Mouse (Mus musculus) gastrocnemius, postnatal 14 days (tissue): ENCODE results near the gene Trim71. TPM values are rescaled to one million over a fixed set of nuclear protein-coding genes. Genes with fewer than 3 reads are reported as not detected.

Experiments
- DNase-seq: peaks from one replicate; pipeline ENCODE4 v3.0.0; 2021; ENCODE audit warnings: mixed read lengths
- intact Hi-C: fragments of 180-260 bp; cut with DNase I; formaldehyde crosslinking; loops from one replicate; pipeline ENCODE4 v1.15.1; 2025; ENCODE audit warnings: low total_unique reads
- long read RNA-seq, 2 experiments: library from polyadenylated mRNA; stranded (forward); transcript quantifications; one replicate each; pipeline ENCODE4 v2.0.0; 2021
- total RNA-seq, 2 experiments: library from RNA; stranded (reverse); gene quantifications; 2 replicates each; pipeline ENCODE4 v1.2.3; 2021

The Trim71 gene
- total RNA-seq: not detected
- long read RNA-seq, experiment 1: 0 reads
- long read RNA-seq, experiment 2: 0 reads

DNA sequence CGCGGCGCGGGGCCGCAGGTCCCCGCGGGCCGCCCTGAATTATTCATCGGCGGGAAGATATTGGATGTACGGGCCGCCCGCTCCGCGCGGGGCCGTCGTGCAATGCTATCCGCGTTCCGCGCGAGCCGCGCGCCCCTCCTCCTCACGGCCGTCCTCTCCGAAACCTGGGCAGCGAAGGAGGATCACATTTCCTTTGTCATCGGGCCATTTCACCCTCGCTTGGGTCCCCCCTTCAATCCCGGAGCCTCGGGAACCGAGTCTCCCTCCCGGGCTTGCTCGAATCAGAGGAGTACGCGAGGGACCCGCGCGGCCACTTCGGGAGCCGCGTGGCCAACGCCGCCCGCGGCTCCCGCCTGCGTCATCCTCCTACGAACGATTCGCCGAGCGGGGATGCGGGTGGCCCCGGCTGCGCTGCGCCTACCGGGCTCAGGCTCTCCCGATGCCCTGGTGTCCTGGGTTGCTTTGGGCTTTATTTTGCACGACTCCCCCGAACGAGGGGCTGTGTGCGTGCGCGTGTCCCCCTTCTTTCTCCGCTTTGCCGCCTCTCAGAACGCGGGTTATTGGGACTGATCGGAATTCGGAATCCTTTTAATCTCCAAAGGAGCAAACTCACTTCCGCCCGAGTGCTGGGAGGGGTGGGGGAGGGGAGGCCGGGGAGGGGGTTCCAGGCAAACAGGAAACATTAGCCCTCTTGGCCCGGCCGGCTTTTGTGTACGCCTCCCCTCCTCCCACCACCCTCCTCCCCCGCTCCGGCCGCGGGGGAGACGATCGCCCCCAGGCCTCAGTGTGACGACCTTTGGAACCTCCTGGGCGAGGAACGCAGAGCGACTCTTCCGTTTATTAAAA, at the start of gene Trim71:
Gene Trim71 (minus strand): TSS at position 609 of the 846 bp plus-strand sequence.
- intact Hi-C loops: no loop called here
- no peak for DNase-seq

- intact Hi-C loops: no loop called here
- DNase-seq: no peak
Measured at GRCm38 (mm10) chr9:114613026-114613425, 48.9 kb upstream of the Trim71 start.

DNA sequence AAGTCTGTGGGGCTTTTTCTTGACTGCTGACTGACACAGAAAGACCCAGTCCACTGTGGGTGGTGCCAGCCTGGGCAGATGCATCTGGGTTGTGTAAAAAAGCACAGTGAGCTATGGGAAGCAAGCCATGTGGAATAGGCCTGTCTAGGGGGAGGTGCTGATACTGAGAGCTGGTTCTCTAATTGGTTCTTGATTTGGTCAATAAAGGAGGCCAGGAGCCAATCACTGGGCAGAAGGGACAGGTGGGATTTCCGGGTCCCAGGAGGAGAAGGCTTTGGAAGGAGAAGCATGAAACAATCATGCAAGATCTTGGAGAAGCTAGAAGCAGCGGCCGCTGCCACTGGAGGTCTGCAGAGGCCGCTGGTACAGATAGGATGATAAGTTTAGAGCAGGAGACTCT, 48.4 kb upstream of the Trim71 start:
- intact Hi-C loops: no loop called here
- no peak for DNase-seq

DNA sequence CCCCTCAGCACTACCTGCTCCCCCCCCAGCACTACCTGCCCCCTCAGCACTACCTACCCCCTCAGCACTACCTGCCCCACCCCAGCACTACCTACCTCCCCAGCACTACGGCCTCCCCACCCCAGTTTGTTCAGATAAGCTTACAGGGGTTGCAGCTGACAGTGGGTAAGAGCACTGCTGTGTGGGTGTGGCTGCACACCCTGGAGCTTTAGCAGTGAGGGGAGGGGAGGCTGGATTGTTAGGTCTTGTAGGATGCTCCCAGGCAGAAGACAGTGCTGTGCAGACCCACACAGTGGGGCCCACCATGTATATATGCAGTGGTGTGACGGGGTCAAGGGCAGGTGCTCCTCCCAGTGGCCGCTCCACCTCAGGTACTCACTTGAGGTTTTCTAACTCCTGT, 46.1 kb upstream of the Trim71 start:
- DNase-seq: no peak

GRCm38 (mm10) chr9:114603876-114604540, 39.8 kb upstream of the Trim71 start:
- intact Hi-C loops: no loop called here

More for the DNA sequence above, 46.1 kb upstream of the Trim71 start:
- intact Hi-C loops: no loop called here

DNA sequence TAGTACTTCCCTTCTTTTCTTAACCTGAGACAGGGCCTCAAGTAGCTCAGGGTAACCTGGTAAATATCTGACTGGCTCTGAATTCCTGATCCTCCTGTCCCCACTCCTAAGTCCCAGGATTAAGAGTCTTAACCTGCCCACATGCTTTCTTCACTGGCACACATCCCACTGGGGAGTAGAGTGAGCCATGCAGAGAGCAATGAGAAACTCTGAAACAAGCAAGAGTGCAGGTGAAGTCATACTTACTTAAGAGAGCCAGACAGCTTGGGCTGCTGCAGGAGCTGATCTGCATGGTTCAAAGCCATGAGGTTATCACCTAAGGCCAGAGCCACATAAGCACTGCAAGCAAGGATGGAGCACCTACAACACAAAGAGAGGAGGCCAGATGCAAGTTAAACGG, 36.9 kb upstream of the Trim71 start:
- DNase-seq: no peak
- intact Hi-C loops: no loop called here

More at GRCm38 (mm10) chr9:114603876-114604540, 39.8 kb upstream of the Trim71 start:
- DNase-seq: no peak

DNA sequence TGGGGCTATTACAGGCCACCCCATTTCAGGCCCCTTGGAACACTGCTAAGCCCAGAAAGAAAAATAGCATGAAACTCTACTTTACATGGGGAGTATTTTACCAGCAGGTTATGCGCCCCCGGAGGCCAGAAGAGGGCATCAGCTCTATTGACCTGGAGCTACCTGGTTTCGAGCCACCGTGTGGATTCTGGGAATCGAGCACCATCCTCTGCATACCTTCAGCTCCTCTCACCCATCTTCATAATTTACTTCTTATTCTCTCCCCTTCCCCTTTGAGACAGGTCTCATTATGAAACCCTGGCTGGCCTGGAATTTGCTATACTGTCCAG, 20.8 kb upstream of the Trim71 start:
- intact Hi-C loops: loop anchor here (2.0 to 10.0 kb wide), 2 partner anchors 84 to 170 kb away; no protein-coding TSS in a partner anchor
- DNase-seq: no peak

- no peak for DNase-seq
Measured at GRCm38 (mm10) chr9:114584183-114585016, 20.2 kb upstream of the Trim71 start.

DNA sequence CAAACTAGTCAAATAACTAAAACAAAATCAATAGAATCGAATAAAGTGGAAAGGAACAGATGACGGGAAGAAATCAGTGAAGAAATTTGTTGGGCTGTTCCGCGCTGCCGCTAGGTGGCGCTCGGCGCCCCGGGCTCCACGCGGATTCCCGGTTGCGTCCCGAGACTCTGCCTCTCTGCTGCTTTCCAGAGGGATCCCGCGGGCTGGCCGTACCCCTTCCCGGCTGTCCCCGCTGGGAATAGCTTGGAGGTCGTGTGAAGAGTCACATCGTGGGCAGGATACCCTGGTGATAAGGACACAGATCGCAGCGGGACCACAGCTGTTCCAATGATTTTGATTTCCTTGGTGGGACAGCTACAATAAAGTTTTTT, 19.6 kb upstream of the Trim71 start:
- intact Hi-C loops: loop anchor here (2.0 to 10.0 kb wide), 2 partner anchors 83 to 169 kb away; no protein-coding TSS in a partner anchor
- DNase-seq: peak; percentile 72

More at GRCm38 (mm10) chr9:114584183-114585016, 20.2 kb upstream of the Trim71 start:
- intact Hi-C loops: loop anchor here (2.0 to 10.0 kb wide), 2 partner anchors 84 to 170 kb away; no protein-coding TSS in a partner anchor

GRCm38 (mm10) chr9:114578646-114579045, 14.5 kb upstream of the Trim71 start:
- DNase-seq: no peak
- intact Hi-C loops: no loop called here

DNA sequence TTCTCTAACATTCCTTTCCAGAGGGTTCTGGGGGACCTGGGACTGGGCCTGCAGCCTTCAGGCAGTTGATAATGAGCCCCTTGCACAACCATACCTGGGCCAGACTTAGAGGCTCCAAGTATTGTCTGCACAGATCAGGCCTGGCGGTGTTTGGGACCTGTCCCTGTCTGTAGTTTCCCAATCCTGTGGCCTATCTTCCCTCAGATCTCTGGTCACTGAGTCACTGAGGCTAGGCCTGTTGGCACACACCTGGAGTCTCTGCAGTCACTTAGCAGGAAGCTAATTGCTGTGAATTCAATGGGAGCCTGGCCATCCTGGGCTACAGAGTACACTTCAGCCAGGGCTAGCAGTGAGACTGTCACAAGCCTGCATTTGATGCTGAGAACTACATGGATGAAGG, 11.8 kb upstream of the Trim71 start:
- no peak for DNase-seq
- intact Hi-C loops: no loop called here

DNA sequence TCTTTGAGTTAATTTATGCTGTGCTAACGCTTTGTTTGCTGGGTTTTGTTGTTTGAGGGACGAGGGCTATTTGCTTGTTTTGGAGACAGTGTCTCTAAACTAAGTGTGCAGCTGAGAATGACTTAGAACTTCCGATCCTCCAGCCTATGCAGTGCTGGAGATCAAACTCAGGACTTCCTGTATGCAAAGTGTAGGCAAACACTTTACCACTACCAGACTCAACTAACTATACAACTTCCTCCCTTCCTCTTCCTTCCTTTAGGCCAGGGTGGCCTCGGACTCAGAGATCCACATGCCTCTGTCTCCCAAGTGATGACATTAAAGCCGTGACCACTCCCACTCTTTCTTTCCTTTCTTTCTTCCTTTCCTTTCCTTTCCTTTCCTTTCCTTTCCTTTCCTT, 9.4 kb upstream of the Trim71 start:
- intact Hi-C loops: no loop called here
- no peak for DNase-seq

- intact Hi-C loops: no loop called here
- DNase-seq: no peak
Measured at GRCm38 (mm10) chr9:114568682-114569474, 4.7 kb upstream of the Trim71 start.

DNA sequence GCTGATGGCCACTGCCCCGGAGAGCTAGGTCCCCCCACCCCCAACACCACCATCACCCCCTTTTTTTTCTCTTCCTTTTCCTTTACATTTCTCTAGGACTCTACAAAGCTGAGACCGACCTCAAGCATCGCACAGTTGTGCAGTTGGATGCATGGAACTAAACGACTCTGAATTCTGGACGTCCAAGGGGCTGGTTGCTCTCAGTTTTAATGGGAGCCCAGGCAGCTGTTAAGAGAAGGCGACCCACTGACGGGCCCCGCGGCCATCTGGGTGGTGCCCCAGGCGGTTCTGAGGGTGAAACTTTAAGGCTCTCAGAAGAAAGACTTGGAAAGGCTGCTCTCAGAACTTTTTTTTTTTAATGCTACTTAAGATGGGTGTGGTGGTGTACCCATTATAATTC, 498 bp upstream of the Trim71 start:
- intact Hi-C loops: no loop called here
- no peak for DNase-seq

DNA sequence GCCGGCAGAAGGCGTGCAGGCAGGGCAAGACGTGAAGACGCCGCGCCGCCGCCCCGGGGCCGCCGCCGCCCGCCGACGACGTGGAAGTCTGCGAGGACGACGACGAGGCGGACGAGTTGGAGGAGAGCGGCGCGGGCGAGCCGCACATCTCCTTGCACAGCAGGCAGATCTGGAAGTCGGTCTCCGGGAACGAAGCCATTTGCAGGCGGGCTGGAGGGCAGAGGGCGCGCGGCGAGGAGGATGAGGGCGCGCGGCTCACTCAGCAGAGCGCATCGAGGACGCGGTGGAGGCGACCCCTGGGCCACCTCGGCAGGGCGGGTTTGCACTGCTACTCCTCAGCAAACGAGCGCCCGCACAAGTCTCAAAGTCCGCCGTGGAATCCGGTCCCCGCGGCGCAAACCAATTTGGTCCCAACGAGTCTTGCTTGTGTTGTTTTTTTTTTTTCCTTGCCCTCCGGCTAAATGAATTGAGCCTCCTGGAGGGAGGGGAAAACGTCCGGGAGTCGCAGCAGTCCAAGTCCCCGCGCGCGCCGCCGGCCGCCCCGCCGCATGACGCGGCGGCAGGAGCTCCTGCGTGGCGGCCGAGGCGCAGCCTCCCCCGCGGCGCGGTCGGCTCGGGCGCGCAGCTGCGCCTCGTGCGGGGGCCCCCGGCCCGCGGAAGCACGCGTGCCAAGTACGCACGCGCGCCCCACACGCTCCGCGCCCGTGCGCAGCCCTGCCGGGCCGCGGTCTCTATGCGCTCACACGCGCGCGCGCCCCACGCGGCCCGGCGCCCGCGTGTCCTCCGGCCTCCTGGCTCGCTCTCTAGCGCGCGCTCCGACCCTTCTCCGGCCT, 1.0 kb downstream of the Trim71 start:
- DNase-seq: no peak
- intact Hi-C loops: no loop called here

- intact Hi-C loops: no loop called here
- DNase-seq: no peak
Measured at GRCm38 (mm10) chr9:114562031-114562918, 1.9 kb downstream of the Trim71 start.

GRCm38 (mm10) chr9:114561671-114561971, 2.5 kb downstream of the Trim71 start:
- intact Hi-C loops: no loop called here
- DNase-seq: no peak
